Mouse (Mus musculus): Measurements from ENCODE around the gene Mepce. TPM values are rescaled to one million over a fixed set of nuclear protein-coding genes. Genes with fewer than 3 reads are reported as not detected.

The Mepce gene
- polyA plus RNA-seq, 1 experiment: 45.6 TPM

GRCm38 (mm10) chr5:137759971-137760412 lies 27.5 kb downstream of the Mepce start:
- 44% methylated on average over 4 of the region's 4 CpGs for WGBS
- peak; percentile 95 for TF ChIP-seq CTCF (IDR thresholded peaks at IDR 0.05; ENCODE audit: control insufficient read depth, insufficient read depth, low read length)
- TF ChIP-seq POLR2A (IDR thresholded peaks at IDR 0.05; ENCODE audit: borderline replicate concordance, control insufficient read depth, low read depth, low read length): peak; percentile 36; the same call in 1 of the 2 replicates
- no peak overlapping the region for H3K4me3 ChIP-seq (replicated peaks; ENCODE audit: control insufficient read depth, low read depth, low read length)

GRCm38 (mm10) chr5:137758921-137759534 lies 28.4 kb downstream of the Mepce start:
- Histone ChIP-seq H3K4me3 (replicated peaks; ENCODE audit: control insufficient read depth, low read depth, low read length) (no peak overlapping the region), H3K27ac (ENCODE audit: control insufficient read depth, insufficient read depth, low read depth, low read length, poor library complexity) (no peak overlapping the region), H3K4me1 (ENCODE audit: control insufficient read depth, insufficient read depth, low read length) (no peaks in the 10 kb centered on the region; the same call in 1 of the 2 replicates)
- 95% methylated on average over 19 of the region's 19 CpGs for WGBS
- TF ChIP-seq CTCF (IDR thresholded peaks at IDR 0.05; ENCODE audit: control insufficient read depth, insufficient read depth, low read length) (no peak), POLR2A (IDR thresholded peaks at IDR 0.05; ENCODE audit: borderline replicate concordance, control insufficient read depth, low read depth, low read length) (no peak)

More at GRCm38 (mm10) chr5:137759971-137760412, 27.5 kb downstream of the Mepce start:
- H3K4me1 ChIP-seq (ENCODE audit: control insufficient read depth, insufficient read depth, low read length): no peaks in the 10 kb centered on the region; the same call in 1 of the 2 replicates
- peak overlapping the region; percentile 23; the same call in 1 of the 2 replicates for H3K27ac ChIP-seq (ENCODE audit: control insufficient read depth, insufficient read depth, low read depth, low read length, poor library complexity)

GRCm38 (mm10) chr5:137757887-137758286 lies 29.6 kb downstream of the Mepce start:
- H3K27ac ChIP-seq (ENCODE audit: control insufficient read depth, insufficient read depth, low read depth, low read length, poor library complexity): no peak overlapping the region
- 85% methylated on average over 6 of the region's 6 CpGs for WGBS
- no peaks in the 10 kb centered on the region; the same call in 1 of the 2 replicates for H3K4me1 ChIP-seq (ENCODE audit: control insufficient read depth, insufficient read depth, low read length)
- H3K4me3 ChIP-seq (replicated peaks; ENCODE audit: control insufficient read depth, low read depth, low read length): no peak overlapping the region
- TF ChIP-seq POLR2A (IDR thresholded peaks at IDR 0.05; ENCODE audit: borderline replicate concordance, control insufficient read depth, low read depth, low read length): no peak
- TF ChIP-seq CTCF (IDR thresholded peaks at IDR 0.05; ENCODE audit: control insufficient read depth, insufficient read depth, low read length): no peak

- WGBS: 50% methylated on average over 10 of the region's 10 CpGs
- H3K27ac ChIP-seq (ENCODE audit: control insufficient read depth, insufficient read depth, low read depth, low read length, poor library complexity): no peak overlapping the region
Measured at GRCm38 (mm10) chr5:137756882-137757661, 30.4 kb downstream of the Mepce start.

GRCm38 (mm10) chr5:137756106-137756505 lies 31.3 kb downstream of the Mepce start:
- H3K27ac ChIP-seq (ENCODE audit: control insufficient read depth, insufficient read depth, low read depth, low read length, poor library complexity): no peak overlapping the region
- H3K4me3 ChIP-seq (replicated peaks; ENCODE audit: control insufficient read depth, low read depth, low read length): no peak overlapping the region
- H3K4me1 ChIP-seq (ENCODE audit: control insufficient read depth, insufficient read depth, low read length): no peaks in the 10 kb centered on the region; the same call in 1 of the 2 replicates
- 69% methylated on average over 3 of the region's 3 CpGs for WGBS
- TF ChIP-seq POLR2A (IDR thresholded peaks at IDR 0.05; ENCODE audit: borderline replicate concordance, control insufficient read depth, low read depth, low read length) (no peak), CTCF (IDR thresholded peaks at IDR 0.05; ENCODE audit: control insufficient read depth, insufficient read depth, low read length) (no peak)

More at GRCm38 (mm10) chr5:137756882-137757661, 30.4 kb downstream of the Mepce start:
- no peaks in the 10 kb centered on the region; the same call in 1 of the 2 replicates for H3K4me1 ChIP-seq (ENCODE audit: control insufficient read depth, insufficient read depth, low read length)
- no peak overlapping the region for H3K4me3 ChIP-seq (replicated peaks; ENCODE audit: control insufficient read depth, low read depth, low read length)
- TF ChIP-seq POLR2A (IDR thresholded peaks at IDR 0.05; ENCODE audit: borderline replicate concordance, control insufficient read depth, low read depth, low read length): no peak; the same call in 1 of the 2 replicates
- TF ChIP-seq CTCF (IDR thresholded peaks at IDR 0.05; ENCODE audit: control insufficient read depth, insufficient read depth, low read length): peak; percentile 94

- no peak for TF ChIP-seq CTCF (IDR thresholded peaks at IDR 0.05; ENCODE audit: control insufficient read depth, insufficient read depth, low read length)
- no peak for TF ChIP-seq POLR2A (IDR thresholded peaks at IDR 0.05; ENCODE audit: borderline replicate concordance, control insufficient read depth, low read depth, low read length)
- H3K4me1 ChIP-seq (ENCODE audit: control insufficient read depth, insufficient read depth, low read length): no peaks in the 10 kb centered on the region; the same call in 1 of the 2 replicates
- no peak overlapping the region for H3K4me3 ChIP-seq (replicated peaks; ENCODE audit: control insufficient read depth, low read depth, low read length)
- WGBS: 87% methylated on average over 5 of the region's 5 CpGs
- no peak overlapping the region for H3K27ac ChIP-seq (ENCODE audit: control insufficient read depth, insufficient read depth, low read depth, low read length, poor library complexity)
Measured at GRCm38 (mm10) chr5:137755425-137755824, 32.0 kb downstream of the Mepce start.

GRCm38 (mm10) chr5:137753111-137753832 lies 34.2 kb downstream of the Mepce start:
- H3K27ac ChIP-seq (ENCODE audit: control insufficient read depth, insufficient read depth, low read depth, low read length, poor library complexity): no peak overlapping the region
- no peak overlapping the region for H3K4me3 ChIP-seq (replicated peaks; ENCODE audit: control insufficient read depth, low read depth, low read length)
- TF ChIP-seq CTCF (IDR thresholded peaks at IDR 0.05; ENCODE audit: control insufficient read depth, insufficient read depth, low read length) (no peak), POLR2A (IDR thresholded peaks at IDR 0.05; ENCODE audit: borderline replicate concordance, control insufficient read depth, low read depth, low read length) (no peak)
- 82% methylated on average over 13 of the region's 13 CpGs for WGBS
- H3K4me1 ChIP-seq (ENCODE audit: control insufficient read depth, insufficient read depth, low read length): no peaks in the 10 kb centered on the region; the same call in 1 of the 2 replicates

All from bone marrow, adult 2 months (tissue).